7 mouse cellular contexts compared by ENCODE assay signal in the genomic region with DNA sequence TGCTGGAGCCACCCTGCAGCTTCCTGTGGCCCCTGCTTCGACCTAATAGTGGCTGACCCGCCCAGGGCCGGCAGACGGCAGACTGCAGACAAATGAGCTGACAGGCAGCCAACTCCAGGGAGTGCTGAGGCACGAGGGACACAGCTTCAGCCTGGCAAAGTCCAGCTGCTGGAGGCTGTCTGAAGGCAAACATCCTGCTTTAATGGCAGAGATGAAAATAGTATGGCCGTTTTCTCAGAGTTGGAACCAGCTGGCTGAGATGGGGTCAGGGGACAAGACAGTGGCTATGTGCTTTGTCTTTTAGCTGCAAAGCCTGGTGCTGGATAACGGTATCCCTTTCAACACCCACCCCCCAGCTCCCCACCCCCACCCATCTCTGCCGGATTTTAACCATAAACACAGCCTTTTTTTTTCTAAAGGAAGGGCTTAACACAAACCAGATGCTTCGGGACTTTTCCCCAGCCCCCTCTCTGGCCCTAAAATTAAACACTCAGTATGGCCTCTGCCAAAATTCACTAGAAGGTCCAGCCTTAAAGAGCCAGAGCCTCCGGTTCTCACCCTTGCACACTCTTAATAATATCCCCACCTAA. TPM values are rescaled to one million over a fixed set of nuclear protein-coding genes. Genes with fewer than 3 reads are reported as not detected.
A peak's percentile ranks its signal among the peaks of the same experiment; 100 is the strongest.
DNase-seq lines count a peak whose midpoint lies in the region; ATAC-seq and TF ChIP-seq lines count a peak whose summit lies in the region.

No protein-coding gene starts in this region.

- peak overlapping the region; percentile 41 for H3K4me2 ChIP-seq in embryonic facial prominence, embryonic 12.5 days (replicated peaks)
- peak overlapping the region; percentile 42 for H3K4me2 ChIP-seq in limb, embryonic 15.5 days
- no peak overlapping the region for H3K4me2 ChIP-seq in midbrain, postnatal 0 days (ENCODE audit: low read depth, low read length, poor library complexity, severe bottlenecking)

- H3K27me3 ChIP-seq in embryonic facial prominence, embryonic 12.5 days: no peaks in the 10 kb centered on the region
- no peaks in the 10 kb centered on the region for H3K27me3 ChIP-seq in kidney, adult 2 months (replicated peaks; ENCODE audit: control insufficient read depth, insufficient read depth, low read length)
- H3K27me3 ChIP-seq in limb, embryonic 15.5 days: no peaks in the 10 kb centered on the region
- no peaks in the 10 kb centered on the region for H3K27me3 ChIP-seq in midbrain, postnatal 0 days (ENCODE audit: insufficient read depth, low read length)

- TF ChIP-seq CTCF in kidney, adult 2 months (conservative IDR thresholded peaks at IDR 0.05; ENCODE audit: insufficient read depth, insufficient read length, low read depth, low read length): peak; percentile 31; the same call in 1 of the 2 replicates
- TF ChIP-seq CTCF in midbrain, postnatal 0 days (IDR thresholded peaks at IDR 0.05): no peak

- peaks cover 7% of the 10 kb centered on the region; the same call in 1 of the 2 replicates for H3K36me3 ChIP-seq in embryonic facial prominence, embryonic 12.5 days
- H3K36me3 ChIP-seq in kidney, adult 2 months (ENCODE audit: control insufficient read depth, insufficient read depth, low read length): no peaks in the 10 kb centered on the region
- peaks cover 12% of the 10 kb centered on the region; the same call in 1 of the 2 replicates for H3K36me3 ChIP-seq in limb, embryonic 15.5 days
- H3K36me3 ChIP-seq in midbrain, postnatal 0 days (ENCODE audit: insufficient read depth, low read length): no peaks in the 10 kb centered on the region

- peak; percentile 83 for DNase-seq in brain, adult 2 months (ENCODE audit: low read depth, low spot score)
- DNase-seq in heart, adult 8-10 months (ENCODE audit: low spot score): peak; percentile 91
- DNase-seq in kidney, adult 2 months: peak; percentile 95
- DNase-seq in midbrain, postnatal 0 days (ENCODE audit: low spot score): peak; percentile 77
- DNase-seq in urinary bladder, adult 2 months (ENCODE audit: low spot score): peak; percentile 47

- H3K4me1 ChIP-seq in embryonic facial prominence, embryonic 12.5 days: peaks cover 62% of the 10 kb centered on the region
- peaks cover 19% of the 10 kb centered on the region for H3K4me1 ChIP-seq in kidney, adult 2 months (ENCODE audit: control insufficient read depth, insufficient read depth, low read length)
- H3K4me1 ChIP-seq in limb, embryonic 15.5 days: peaks cover 68% of the 10 kb centered on the region
- peaks cover 3% of the 10 kb centered on the region; the same call in 1 of the 2 replicates for H3K4me1 ChIP-seq in midbrain, postnatal 0 days (ENCODE audit: insufficient read depth, low read length)

- TF ChIP-seq POLR2A in kidney, adult 2 months (IDR thresholded peaks at IDR 0.05; ENCODE audit: low read depth, low read length): no peak

- H3K9ac ChIP-seq in embryonic facial prominence, embryonic 12.5 days: peak overlapping the region; percentile 17; the same call in 1 of the 2 replicates
- no peak overlapping the region for H3K9ac ChIP-seq in limb, embryonic 15.5 days
- H3K9ac ChIP-seq in midbrain, postnatal 0 days (replicated peaks; ENCODE audit: low read length, poor library complexity, severe bottlenecking): no peak overlapping the region

- H3K4me3 ChIP-seq in embryonic facial prominence, embryonic 12.5 days: no peak overlapping the region
- H3K4me3 ChIP-seq in kidney, adult 2 months (ENCODE audit: insufficient read depth, low read depth, low read length): no peak overlapping the region
- peak overlapping the region; percentile 14 for H3K4me3 ChIP-seq in limb, embryonic 15.5 days
- no peak overlapping the region for H3K4me3 ChIP-seq in midbrain, postnatal 0 days (ENCODE audit: low read depth, low read length)

- ATAC-seq in embryonic facial prominence, embryonic 12.5 days (ENCODE audit: insufficient number of reproducible peaks, insufficient read depth, low FRiP score, low TSS enrichment): peak; percentile 66
- peak; percentile 84 for ATAC-seq in limb, embryonic 15.5 days (ENCODE audit: insufficient number of reproducible peaks, low FRiP score, low TSS enrichment, low read depth)
- ATAC-seq in midbrain, postnatal 0 days (ENCODE audit: low FRiP score): no peak

- H3K9me3 ChIP-seq in embryonic facial prominence, embryonic 12.5 days: peaks cover 9% of the 10 kb centered on the region
- no peaks in the 10 kb centered on the region for H3K9me3 ChIP-seq in limb, embryonic 15.5 days
- H3K9me3 ChIP-seq in midbrain, postnatal 0 days (ENCODE audit: low read length): no peaks in the 10 kb centered on the region

- WGBS in embryonic facial prominence, embryonic 12.5 days: 0% methylated on average over 10 of the region's 10 CpGs
- 6% methylated on average over 10 of the region's 10 CpGs for WGBS in kidney, adult 2 months
- 2% methylated on average over 10 of the region's 10 CpGs for WGBS in limb, embryonic 15.5 days
- 8% methylated on average over 10 of the region's 10 CpGs for WGBS in midbrain, postnatal 0 days

- peak overlapping the region; percentile 97 for H3K27ac ChIP-seq in embryonic facial prominence, embryonic 12.5 days
- H3K27ac ChIP-seq in kidney, adult 2 months (ENCODE audit: insufficient read depth, low read depth, low read length): peak overlapping the region; percentile 62
- H3K27ac ChIP-seq in limb, embryonic 15.5 days: peak overlapping the region; percentile 92
- H3K27ac ChIP-seq in midbrain, postnatal 0 days (ENCODE audit: low read depth, low read length): no peak overlapping the region

RNA-seq across cellular contexts. Expression of a gene that starts 30.0 kb away (rescaled TPM):
- 43.0 and 46.5 TPM in 2 replicates for polyA plus RNA-seq in embryonic facial prominence, embryonic 12.5 days (2016; fragmentation: Nextera tagmentation; extraction: Ambion mirVana)
- total RNA-seq in heart, adult 8-10 months (2022): 10 to 100 TPM; 22.6 to 26.7 (median 26.0) TPM
- 31.3 and 32.6 TPM in 2 replicates for polyA plus RNA-seq in kidney, adult 2 months (2012; rRNA removed)
- polyA plus RNA-seq in limb, embryonic 15.5 days (2015; fragmentation: Nextera tagmentation; extraction: Ambion mirVana): 25.5 and 29.4 TPM in 2 replicates
- 17.1 and 18.0 TPM in 2 replicates for total RNA-seq in midbrain, postnatal 0 days (2014; rRNA removed)
- polyA plus RNA-seq in midbrain, postnatal 0 days (2015; fragmentation: Nextera tagmentation; extraction: Ambion mirVana): 6.2 and 7.4 TPM in 2 replicates
- polyA plus RNA-seq in urinary bladder, adult 2 months (2012; rRNA removed): 435 and 605 TPM in 2 replicates
